Mouse (Mus musculus): Measurements from ENCODE around the gene Zcchc10. TPM values are rescaled to one million over a fixed set of nuclear protein-coding genes. Genes with fewer than 3 reads are reported as not detected.
"Not testable (repeated sequence)": the region's sequence is repeated elsewhere in the genome, so short reads cannot be mapped to it uniquely, and the experiment has no call there.

Gene Zcchc10
- 24.0 and 25.9 TPM in 2 replicates for polyA plus RNA-seq (2014; fragmentation: Nextera tagmentation; extraction: Ambion mirVana)

DNA sequence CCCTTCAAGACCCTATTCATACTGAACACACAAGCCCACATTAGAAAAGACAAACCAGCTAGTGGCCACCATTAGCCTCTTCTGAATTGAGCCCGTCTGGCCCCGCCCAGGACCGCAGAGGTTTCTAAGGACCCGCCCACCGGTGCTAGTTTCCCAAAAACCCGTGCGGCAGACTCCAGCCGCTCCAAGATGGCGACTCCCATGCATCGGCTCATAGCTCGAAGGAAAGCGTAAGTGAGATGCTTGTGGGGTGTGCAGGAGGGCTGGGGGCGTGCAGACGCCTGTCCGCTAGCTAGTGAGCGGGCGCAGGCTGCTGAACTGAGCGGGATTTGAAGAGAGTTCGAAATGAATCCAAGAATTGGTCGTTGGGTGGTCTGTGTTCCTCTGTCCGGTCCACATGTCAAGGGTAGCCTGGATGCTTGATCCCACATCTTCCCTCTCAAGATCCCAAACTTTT, at the start of gene Zcchc10:
Gene Zcchc10 (plus strand): TSS at position 168 of the 457 bp plus-strand sequence.
- peak within 1 kb of the TSS; percentile 67 for H3K4me3 ChIP-seq (ENCODE audit: low read depth, low read length)
- peak within 1 kb of the TSS; percentile 54 for H3K9ac ChIP-seq (replicated peaks; ENCODE audit: low read depth, low read length)
- H3K27ac ChIP-seq (ENCODE audit: low read length): 0 out of 2 replicates have a peak within 1 kb of the TSS, but pooled peaks have one; percentile 59
- under 1% methylated on average over 21 of the region's 21 CpGs for WGBS
- H3K4me2 ChIP-seq (replicated peaks; ENCODE audit: low read depth, low read length): peak within 1 kb of the TSS; percentile 52
- peak; percentile 89 for ATAC-seq (ENCODE audit: insufficient number of reproducible peaks, insufficient read depth, low FRiP score, low read depth)
- H3K4me1 ChIP-seq (ENCODE audit: control insufficient read depth, insufficient read depth, low read length): 0 out of 2 replicates have a peak, but pooled peaks cover 3% of the 10 kb centered on the region
- no peaks in the 10 kb centered on the region for H3K9me3 ChIP-seq (ENCODE audit: control insufficient read depth, low read depth, low read length)
- no peaks in the 10 kb centered on the region for H3K27me3 ChIP-seq (ENCODE audit: control insufficient read depth, insufficient read depth, low read length)
- peaks cover 24% of the 10 kb centered on the region for H3K36me3 ChIP-seq (ENCODE audit: control insufficient read depth, insufficient read depth, low read length)

DNA sequence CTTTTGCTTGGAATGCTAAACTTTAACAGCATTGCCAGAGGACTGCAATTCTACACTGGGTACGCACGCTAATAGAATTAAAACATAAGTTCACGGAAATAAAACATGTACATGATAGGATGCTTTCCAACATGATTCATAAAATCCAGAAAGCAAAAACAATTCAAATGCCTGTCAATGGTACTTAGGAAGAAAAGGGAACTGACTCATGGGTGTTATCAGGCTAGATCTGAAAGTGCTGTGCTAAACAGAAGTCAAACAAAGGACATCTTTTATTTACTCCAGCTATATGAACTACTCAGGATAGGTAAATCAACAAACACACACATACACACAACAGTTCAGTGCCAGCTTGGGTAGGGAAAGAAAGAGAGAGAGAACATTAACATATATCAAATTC, 49.1 kb upstream of the Zcchc10 start:
- H3K4me3 ChIP-seq (ENCODE audit: low read depth, low read length): no peak overlapping the region
- H3K4me2 ChIP-seq (replicated peaks; ENCODE audit: low read depth, low read length): no peak overlapping the region
- H3K27ac ChIP-seq (ENCODE audit: low read length): no peak overlapping the region
- no peaks in the 10 kb centered on the region for H3K27me3 ChIP-seq (ENCODE audit: control insufficient read depth, insufficient read depth, low read length)
- H3K4me1 ChIP-seq (ENCODE audit: control insufficient read depth, insufficient read depth, low read length): no peaks in the 10 kb centered on the region
- no peak overlapping the region for H3K9ac ChIP-seq (replicated peaks; ENCODE audit: low read depth, low read length)
- H3K9me3 ChIP-seq (ENCODE audit: control insufficient read depth, low read depth, low read length): no peaks in the 10 kb centered on the region
- WGBS: 94% methylated on average over 3 of the region's 3 CpGs
- no peak for ATAC-seq (ENCODE audit: insufficient number of reproducible peaks, insufficient read depth, low FRiP score, low read depth)
- H3K36me3 ChIP-seq (ENCODE audit: control insufficient read depth, insufficient read depth, low read length): peaks cover 67% of the 10 kb centered on the region

DNA sequence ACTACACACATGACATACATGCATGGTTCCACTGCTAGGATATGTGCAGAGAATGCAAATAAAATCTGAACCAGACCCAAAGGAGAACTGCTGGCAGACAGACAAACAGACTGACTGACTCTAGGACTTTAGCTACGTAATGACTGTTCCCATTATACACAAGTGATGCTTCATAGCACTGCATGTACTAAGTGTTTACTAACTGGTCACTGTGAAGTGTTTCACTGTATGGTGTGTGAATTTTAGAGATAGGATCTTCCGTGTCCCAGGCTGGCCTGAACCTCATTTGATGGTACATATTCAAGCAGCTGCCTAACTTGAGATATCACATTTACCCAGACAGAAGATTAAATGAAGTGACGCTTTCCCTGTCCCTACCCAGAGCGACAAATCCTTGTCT, 46.1 kb upstream of the Zcchc10 start:
- no peak overlapping the region for H3K4me2 ChIP-seq (replicated peaks; ENCODE audit: low read depth, low read length)
- H3K36me3 ChIP-seq (ENCODE audit: control insufficient read depth, insufficient read depth, low read length): peaks cover 62% of the 10 kb centered on the region
- 91% methylated on average over 4 of the region's 4 CpGs for WGBS
- H3K27ac ChIP-seq (ENCODE audit: low read length): no peak overlapping the region
- no peak overlapping the region for H3K4me3 ChIP-seq (ENCODE audit: low read depth, low read length)
- H3K4me1 ChIP-seq (ENCODE audit: control insufficient read depth, insufficient read depth, low read length): no peaks in the 10 kb centered on the region
- H3K9me3 ChIP-seq (ENCODE audit: control insufficient read depth, low read depth, low read length): no peaks in the 10 kb centered on the region
- no peak for ATAC-seq (ENCODE audit: insufficient number of reproducible peaks, insufficient read depth, low FRiP score, low read depth)
- no peak overlapping the region for H3K9ac ChIP-seq (replicated peaks; ENCODE audit: low read depth, low read length)
- H3K27me3 ChIP-seq (ENCODE audit: control insufficient read depth, insufficient read depth, low read length): no peaks in the 10 kb centered on the region

DNA sequence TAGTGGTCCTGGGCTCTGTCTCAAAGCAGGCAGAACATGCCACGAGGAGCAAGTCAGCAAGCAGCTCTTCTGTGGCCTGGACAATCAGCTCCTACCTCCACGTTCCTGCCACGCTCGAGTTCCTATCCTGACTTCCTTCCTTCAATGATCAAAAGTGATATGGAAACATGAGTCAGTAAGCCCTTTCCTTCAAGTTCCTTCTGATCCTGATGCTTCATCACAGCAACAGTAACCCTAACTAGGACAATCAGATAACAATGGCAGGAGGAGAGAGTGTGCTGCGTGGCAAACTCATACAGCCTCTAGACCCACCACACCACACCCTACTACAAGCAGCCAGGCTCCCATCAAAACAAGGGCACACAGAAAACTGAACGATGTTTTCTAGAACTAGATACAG, 38.6 kb upstream of the Zcchc10 start:
- H3K27ac ChIP-seq (ENCODE audit: low read length): no peak overlapping the region
- H3K4me1 ChIP-seq (ENCODE audit: control insufficient read depth, insufficient read depth, low read length): no peaks in the 10 kb centered on the region
- peaks cover 78% of the 10 kb centered on the region for H3K36me3 ChIP-seq (ENCODE audit: control insufficient read depth, insufficient read depth, low read length)
- no peak overlapping the region for H3K9ac ChIP-seq (replicated peaks; ENCODE audit: low read depth, low read length)
- no peaks in the 10 kb centered on the region for H3K27me3 ChIP-seq (ENCODE audit: control insufficient read depth, insufficient read depth, low read length)
- no peak for ATAC-seq (ENCODE audit: insufficient number of reproducible peaks, insufficient read depth, low FRiP score, low read depth)
- 89% methylated on average over 6 of the region's 6 CpGs for WGBS
- no peak overlapping the region for H3K4me3 ChIP-seq (ENCODE audit: low read depth, low read length)
- no peaks in the 10 kb centered on the region for H3K9me3 ChIP-seq (ENCODE audit: control insufficient read depth, low read depth, low read length)
- no peak overlapping the region for H3K4me2 ChIP-seq (replicated peaks; ENCODE audit: low read depth, low read length)

DNA sequence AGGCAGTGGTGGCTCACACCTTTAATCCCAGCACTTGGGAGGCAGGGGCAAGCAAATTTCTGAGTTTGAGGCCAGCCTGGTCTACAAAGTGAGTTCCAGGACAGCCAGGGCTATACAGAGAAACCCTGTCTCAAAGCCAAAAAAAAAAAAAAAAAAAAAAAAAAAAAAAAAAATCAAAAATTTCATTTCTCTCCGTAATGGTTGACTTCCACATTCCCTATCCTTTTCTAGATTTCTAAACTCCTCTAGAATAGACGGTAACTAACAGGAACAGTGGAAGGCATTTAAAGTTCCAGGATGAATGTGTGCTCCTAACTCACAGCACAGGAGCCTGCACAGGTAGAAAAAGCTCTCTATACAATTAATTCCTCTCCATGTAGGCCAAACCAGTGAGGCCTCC, 34.3 kb upstream of the Zcchc10 start:
- H3K4me1 ChIP-seq (ENCODE audit: control insufficient read depth, insufficient read depth, low read length): peaks cover 11% of the 10 kb centered on the region; the same call in 1 of the 2 replicates
- peaks cover 52% of the 10 kb centered on the region for H3K36me3 ChIP-seq (ENCODE audit: control insufficient read depth, insufficient read depth, low read length)
- not testable (repeated sequence) for H3K27me3 ChIP-seq (ENCODE audit: control insufficient read depth, insufficient read depth, low read length); H3K9ac ChIP-seq (replicated peaks; ENCODE audit: low read depth, low read length); ATAC-seq (ENCODE audit: insufficient number of reproducible peaks, insufficient read depth, low FRiP score, low read depth); H3K27ac ChIP-seq (ENCODE audit: low read length); H3K9me3 ChIP-seq (ENCODE audit: control insufficient read depth, low read depth, low read length); H3K4me3 ChIP-seq (ENCODE audit: low read depth, low read length); H3K4me2 ChIP-seq (replicated peaks; ENCODE audit: low read depth, low read length)
- WGBS: 89% methylated on average over 2 of the region's 2 CpGs

DNA sequence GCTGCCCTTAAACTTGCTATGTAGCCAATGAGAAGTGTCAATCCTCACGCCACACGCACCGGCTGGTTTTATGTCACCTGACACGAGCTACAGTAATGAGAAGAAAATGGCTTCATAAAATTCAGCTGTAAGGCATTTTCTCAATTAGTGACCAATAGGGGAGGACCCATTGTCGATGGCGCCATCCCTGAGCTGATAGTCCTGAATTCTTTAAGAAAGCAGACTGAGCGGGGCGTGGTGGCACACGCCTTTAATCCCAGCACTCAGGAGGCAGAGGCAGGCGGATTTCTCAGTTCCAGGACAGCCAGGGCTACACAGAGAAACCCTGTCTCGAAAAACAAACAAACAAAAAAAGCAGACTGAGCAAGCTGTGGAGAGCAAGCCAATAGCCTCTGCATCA, 33.6 kb upstream of the Zcchc10 start:
- Histone ChIP-seq H3K9me3 (ENCODE audit: control insufficient read depth, low read depth, low read length) (no peaks in the 10 kb centered on the region), H3K4me2 (replicated peaks; ENCODE audit: low read depth, low read length) (no peak overlapping the region), H3K4me1 (ENCODE audit: control insufficient read depth, insufficient read depth, low read length) (peaks cover 13% of the 10 kb centered on the region; the same call in 1 of the 2 replicates), H3K9ac (replicated peaks; ENCODE audit: low read depth, low read length) (no peak overlapping the region), H3K27ac (ENCODE audit: low read length) (no peak overlapping the region), H3K36me3 (ENCODE audit: control insufficient read depth, insufficient read depth, low read length) (peaks cover 46% of the 10 kb centered on the region), H3K27me3 (ENCODE audit: control insufficient read depth, insufficient read depth, low read length) (no peaks in the 10 kb centered on the region), H3K4me3 (ENCODE audit: low read depth, low read length) (no peak overlapping the region)
- WGBS: 95% methylated on average over 11 of the region's 11 CpGs
- no peak for ATAC-seq (ENCODE audit: insufficient number of reproducible peaks, insufficient read depth, low FRiP score, low read depth)

DNA sequence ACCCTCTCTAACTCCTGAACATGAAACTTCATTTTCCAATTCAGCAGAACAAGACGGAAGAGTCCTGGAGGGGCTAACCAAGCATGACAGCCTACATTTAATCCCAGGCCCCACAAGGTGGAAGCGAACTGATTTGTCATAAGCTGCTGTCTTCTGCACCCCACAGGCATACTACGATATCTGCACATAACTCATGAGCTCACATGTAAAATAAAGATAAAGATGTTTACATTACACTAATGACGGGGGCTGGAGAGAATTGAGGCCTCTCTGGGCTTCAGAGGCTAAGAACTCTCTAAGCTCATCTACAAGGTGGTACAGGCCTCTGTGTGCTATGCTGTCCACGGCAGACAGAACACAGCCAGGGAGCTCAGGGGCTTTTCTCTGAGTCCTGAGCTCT, 30.0 kb upstream of the Zcchc10 start:
- H3K4me1 ChIP-seq (ENCODE audit: control insufficient read depth, insufficient read depth, low read length): peaks cover 24% of the 10 kb centered on the region; the same call in 1 of the 2 replicates
- no peaks in the 10 kb centered on the region for H3K27me3 ChIP-seq (ENCODE audit: control insufficient read depth, insufficient read depth, low read length)
- H3K4me3 ChIP-seq (ENCODE audit: low read depth, low read length): no peak overlapping the region
- no peak for ATAC-seq (ENCODE audit: insufficient number of reproducible peaks, insufficient read depth, low FRiP score, low read depth)
- peaks cover 22% of the 10 kb centered on the region for H3K36me3 ChIP-seq (ENCODE audit: control insufficient read depth, insufficient read depth, low read length)
- no peak overlapping the region for H3K27ac ChIP-seq (ENCODE audit: low read length)
- H3K4me2 ChIP-seq (replicated peaks; ENCODE audit: low read depth, low read length): no peak overlapping the region
- no peak overlapping the region for H3K9ac ChIP-seq (replicated peaks; ENCODE audit: low read depth, low read length)
- no peaks in the 10 kb centered on the region for H3K9me3 ChIP-seq (ENCODE audit: control insufficient read depth, low read depth, low read length)
- WGBS: 51% methylated on average over 5 of the region's 5 CpGs

DNA sequence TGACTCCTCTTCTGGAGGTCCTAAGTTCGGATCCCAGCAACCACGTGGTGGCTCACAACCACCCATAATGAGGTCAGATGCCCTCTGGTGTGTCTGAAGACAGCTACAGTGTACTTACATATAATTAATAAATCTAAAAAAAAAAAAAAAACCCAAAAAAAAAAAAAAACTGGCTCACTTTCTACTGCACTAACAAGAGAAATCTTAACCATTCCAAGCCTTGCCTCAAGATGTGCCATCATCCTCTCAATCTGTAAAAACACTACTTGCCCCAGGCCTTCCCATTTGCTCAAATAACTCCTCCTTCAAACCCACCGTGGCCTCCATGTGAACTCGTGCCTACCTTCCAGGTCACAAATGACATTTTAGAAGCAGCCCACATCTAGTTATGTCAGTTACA, 27.6 kb upstream of the Zcchc10 start:
- Histone ChIP-seq H3K27ac (ENCODE audit: low read length) (no peak overlapping the region), H3K9ac (replicated peaks; ENCODE audit: low read depth, low read length) (no peak overlapping the region), H3K4me2 (replicated peaks; ENCODE audit: low read depth, low read length) (no peak overlapping the region), H3K27me3 (ENCODE audit: control insufficient read depth, insufficient read depth, low read length) (no peaks in the 10 kb centered on the region), H3K36me3 (ENCODE audit: control insufficient read depth, insufficient read depth, low read length) (peaks cover 10% of the 10 kb centered on the region), H3K4me1 (ENCODE audit: control insufficient read depth, insufficient read depth, low read length) (peaks cover 24% of the 10 kb centered on the region; the same call in 1 of the 2 replicates), H3K4me3 (ENCODE audit: low read depth, low read length) (no peak overlapping the region), H3K9me3 (ENCODE audit: control insufficient read depth, low read depth, low read length) (no peaks in the 10 kb centered on the region)
- ATAC-seq (ENCODE audit: insufficient number of reproducible peaks, insufficient read depth, low FRiP score, low read depth): no peak
- 70% methylated on average over 4 of the region's 4 CpGs for WGBS
